Mouse (Mus musculus) heart, embryonic 10.5 days (tissue): ENCODE results near the gene Gm17334. TPM values are rescaled to one million over a fixed set of nuclear protein-coding genes. Genes with fewer than 3 reads are reported as not detected.
"Not testable (repeated sequence)": the region's sequence is repeated elsewhere in the genome, so short reads cannot be mapped to it uniquely, and the experiment has no call there.

Source experiments
- DNase-seq: peaks from one replicate; pipeline ENCODE4 v3.0.0-alpha.2; 2017; ENCODE audit warnings: low spot score
- H3K27ac ChIP-seq: fragments of 300-500 bp; sonication (generic); 2 replicates; pipeline ENCODE4 v1.5.1; 2016; ENCODE audit warnings: mild to moderate bottlenecking
- H3K27me3 ChIP-seq: fragments of 300-500 bp; sonication (generic); 2 replicates; pipeline ENCODE4 v1.6.1; 2016; ENCODE audit warnings: mild to moderate bottlenecking; ENCODE audit not compliant: poor library complexity, insufficient read depth, severe bottlenecking
- H3K36me3 ChIP-seq: fragments of 300-500 bp; sonication (generic); 2 replicates; pipeline ENCODE4 v1.6.1; 2016; ENCODE audit warnings: mild to moderate bottlenecking, moderate library complexity
- H3K4me1 ChIP-seq: fragments of 300-500 bp; sonication (generic); 2 replicates; pipeline ENCODE4 v1.6.1; 2016; ENCODE audit warnings: mild to moderate bottlenecking
- H3K4me3 ChIP-seq: fragments of 300-500 bp; sonication (generic); 2 replicates; pipeline ENCODE4 v1.5.1; 2016; ENCODE audit warnings: mild to moderate bottlenecking, moderate library complexity
- H3K9me3 ChIP-seq: fragments of 300-500 bp; sonication (generic); 2 replicates; pipeline ENCODE4 v1.6.1; 2016; ENCODE audit warnings: mild to moderate bottlenecking, moderate library complexity
- WGBS: fragments of 180-500 bp; shearing (Covaris S2); methylation state at CpG from one replicate; pipeline ENCODE4 v1.1.7; 2016; 5-methylcytosine and 5-hydroxymethylcytosine counted together
- polyA plus RNA-seq: library from polyadenylated mRNA; unstranded; fragments of >200 nt; fragmentation: Nextera tagmentation; extraction: Ambion mirVana; gene quantifications from 2 replicates; pipeline ENCODE4 v1.2.1, GENCODE M21; 2016

Gene Gm17334
- polyA plus RNA-seq, 1 experiment from 2014 or later: not detected

DNA sequence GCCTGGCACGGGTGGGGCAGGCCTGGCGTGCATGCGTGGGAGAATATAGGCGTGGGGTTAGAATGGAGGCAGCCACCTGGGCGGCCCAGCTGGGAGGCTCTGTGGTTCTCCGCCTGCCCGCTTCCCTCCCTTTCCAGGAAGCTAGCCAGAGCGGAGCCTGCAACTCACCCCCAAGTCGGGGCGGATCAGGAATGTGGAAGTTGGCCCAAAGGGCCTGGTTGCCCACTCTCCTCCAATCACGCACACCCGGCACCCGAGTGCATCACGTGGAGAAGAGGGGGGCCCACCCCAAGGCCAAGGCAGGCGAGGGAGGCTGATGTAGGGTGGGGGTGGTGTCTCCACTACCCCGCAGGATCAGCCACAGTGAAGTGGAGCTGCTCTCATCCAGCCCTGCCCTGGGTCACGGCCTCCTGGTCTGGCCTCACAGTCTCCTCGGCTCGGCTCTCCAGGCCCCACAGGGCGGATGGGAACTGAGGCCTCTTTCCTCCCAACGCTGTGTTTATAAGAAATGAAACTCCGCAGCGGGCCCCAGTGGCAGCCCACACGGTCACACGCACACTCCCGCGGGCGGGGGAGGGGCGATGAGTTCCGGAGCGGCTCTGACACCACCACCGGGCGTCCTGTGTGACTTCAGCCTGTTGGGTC is 9.4 kb downstream of the Gm17334 start:
- 3% methylated on average over 33 of the region's 33 CpGs for WGBS

DNA sequence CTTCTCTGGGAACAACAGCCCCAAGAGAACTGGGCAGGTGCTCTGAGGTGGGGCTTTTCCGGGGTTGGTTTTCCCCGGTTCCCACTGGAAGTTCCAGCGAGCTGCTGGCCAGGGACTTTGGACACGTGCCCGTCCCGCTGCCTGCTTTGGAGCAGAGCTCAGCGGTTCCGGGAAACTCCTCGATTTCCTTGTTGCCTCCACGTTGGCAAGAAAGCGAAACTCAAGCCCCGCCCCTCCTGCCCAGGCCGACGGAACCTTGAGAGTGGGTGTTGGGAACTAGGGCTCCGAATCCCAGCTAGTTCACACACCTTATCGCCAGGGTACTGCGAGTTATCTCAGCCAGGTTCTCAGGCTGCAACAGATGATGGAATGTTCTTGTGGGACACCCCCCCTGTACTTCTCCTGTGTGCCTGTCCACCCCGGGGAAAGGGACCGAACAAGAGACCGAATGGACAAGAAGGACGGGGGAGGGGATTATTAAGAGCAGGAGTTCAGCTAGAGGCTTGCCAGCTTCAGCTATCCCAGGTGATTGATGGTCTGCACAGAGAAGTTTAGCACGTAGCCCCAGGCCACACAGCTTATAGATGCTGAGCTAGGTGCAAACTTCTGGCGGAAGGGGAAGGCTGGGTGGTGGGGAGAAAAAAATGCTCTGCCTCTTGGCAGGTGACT is 10.0 kb downstream of the Gm17334 start:
- peak; percentile 86 for DNase-seq
- peak overlapping the region; percentile 57 for H3K4me3 ChIP-seq
- peaks cover 66% of the 10 kb centered on the region for H3K4me1 ChIP-seq
- H3K27me3 ChIP-seq: peaks cover 19% of the 10 kb centered on the region
- WGBS: 5% methylated on average over 23 of the region's 23 CpGs
- no peaks in the 10 kb centered on the region for H3K9me3 ChIP-seq
- peak overlapping the region; percentile 91 for H3K27ac ChIP-seq
- no peaks in the 10 kb centered on the region for H3K36me3 ChIP-seq

More for the DNA sequence above, 9.4 kb downstream of the Gm17334 start:
- DNase-seq: peak; percentile 90
- Histone ChIP-seq H3K9me3 (no peaks in the 10 kb centered on the region), H3K27ac (peak overlapping the region; percentile 91), H3K4me3 (peak overlapping the region; percentile 57), H3K27me3 (peaks cover 21% of the 10 kb centered on the region), H3K4me1 (peaks cover 61% of the 10 kb centered on the region), H3K36me3 (no peaks in the 10 kb centered on the region)

DNA sequence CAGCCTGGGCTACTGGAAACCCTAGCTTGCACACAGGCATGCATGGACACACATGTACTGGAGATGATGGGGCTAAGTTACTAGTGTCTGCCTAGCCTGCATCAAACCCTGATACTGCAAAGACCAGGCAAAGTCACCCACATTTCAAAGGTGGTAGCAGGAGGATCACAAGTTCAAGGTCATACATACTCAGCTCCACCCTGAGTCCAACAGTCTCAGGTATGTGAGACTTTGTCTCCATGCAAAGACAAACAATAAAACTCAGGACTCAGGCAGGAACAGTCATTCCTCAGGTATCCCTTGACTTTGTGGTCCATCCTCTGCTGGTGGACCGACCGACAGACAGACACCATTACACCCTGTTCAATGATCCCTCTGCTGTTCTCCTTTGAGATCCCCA is 10.6 kb downstream of the Gm17334 start:
- H3K27ac ChIP-seq: peak overlapping the region; percentile 91
- H3K4me1 ChIP-seq: peaks cover 66% of the 10 kb centered on the region

DNA sequence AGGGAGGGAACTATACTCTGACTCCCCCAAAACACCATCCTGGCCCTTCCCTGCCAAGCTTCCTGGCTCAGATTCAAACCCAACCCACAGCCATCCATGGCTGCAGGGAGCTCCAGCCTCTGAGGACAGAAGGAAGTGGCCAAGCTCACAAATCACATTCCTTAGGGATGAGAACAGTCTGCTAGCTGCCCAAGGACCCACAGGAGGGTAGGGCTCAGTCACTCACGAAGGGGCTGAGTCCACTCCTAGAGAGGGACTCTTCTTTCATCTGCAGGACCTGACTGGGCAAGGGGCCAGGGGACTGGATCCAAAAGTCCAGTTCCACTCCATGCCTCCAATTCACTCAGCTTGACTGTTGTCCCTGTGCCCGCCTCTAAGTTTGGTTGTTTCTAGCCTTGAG is 11.2 kb downstream of the Gm17334 start:
- Histone ChIP-seq H3K27me3 (peaks cover 18% of the 10 kb centered on the region), H3K27ac (peak overlapping the region; percentile 91; the same call in 1 of the 2 replicates), H3K4me1 (peaks cover 66% of the 10 kb centered on the region), H3K36me3 (no peaks in the 10 kb centered on the region), H3K9me3 (no peaks in the 10 kb centered on the region), H3K4me3 (no peak overlapping the region)
- 31% methylated on average over 2 of the region's 2 CpGs for WGBS
- no peak for DNase-seq

More for the DNA sequence above, 10.6 kb downstream of the Gm17334 start:
- Histone ChIP-seq H3K36me3 (no peaks in the 10 kb centered on the region), H3K27me3 (peaks cover 19% of the 10 kb centered on the region), H3K9me3 (no peaks in the 10 kb centered on the region), H3K4me3 (peak overlapping the region; percentile 57)
- 68% methylated on average over 2 of the region's 2 CpGs for WGBS
- no peak for DNase-seq

DNA sequence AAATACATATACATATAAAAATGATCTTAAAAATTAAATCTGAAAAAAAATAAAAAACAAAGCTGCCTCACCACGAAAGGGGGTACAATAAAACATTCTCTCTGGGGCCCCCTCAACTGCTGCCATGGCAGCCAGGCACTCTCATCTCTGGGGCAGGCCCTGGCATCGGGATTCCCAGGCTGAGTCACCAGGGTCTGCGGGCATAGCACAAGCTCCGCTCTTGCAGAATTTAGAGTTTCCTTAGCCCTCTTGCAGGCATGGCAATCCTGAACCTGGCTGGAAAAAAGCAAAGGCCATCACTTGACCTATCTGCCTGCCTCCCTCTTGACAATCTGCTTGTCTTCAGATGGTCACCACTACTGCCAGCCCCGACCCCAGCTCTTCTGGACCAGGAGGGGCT is 11.7 kb downstream of the Gm17334 start:
- no peaks in the 10 kb centered on the region for H3K36me3 ChIP-seq
- H3K4me3 ChIP-seq: no peak overlapping the region
- H3K27me3 ChIP-seq: peaks cover 16% of the 10 kb centered on the region
- 0 out of 2 replicates have a peak overlapping the region, but pooled peaks have one; percentile 91 for H3K27ac ChIP-seq
- WGBS: 64% methylated on average over 5 of the region's 5 CpGs
- no peaks in the 10 kb centered on the region for H3K9me3 ChIP-seq
- DNase-seq: no peak
- peaks cover 66% of the 10 kb centered on the region for H3K4me1 ChIP-seq

DNA sequence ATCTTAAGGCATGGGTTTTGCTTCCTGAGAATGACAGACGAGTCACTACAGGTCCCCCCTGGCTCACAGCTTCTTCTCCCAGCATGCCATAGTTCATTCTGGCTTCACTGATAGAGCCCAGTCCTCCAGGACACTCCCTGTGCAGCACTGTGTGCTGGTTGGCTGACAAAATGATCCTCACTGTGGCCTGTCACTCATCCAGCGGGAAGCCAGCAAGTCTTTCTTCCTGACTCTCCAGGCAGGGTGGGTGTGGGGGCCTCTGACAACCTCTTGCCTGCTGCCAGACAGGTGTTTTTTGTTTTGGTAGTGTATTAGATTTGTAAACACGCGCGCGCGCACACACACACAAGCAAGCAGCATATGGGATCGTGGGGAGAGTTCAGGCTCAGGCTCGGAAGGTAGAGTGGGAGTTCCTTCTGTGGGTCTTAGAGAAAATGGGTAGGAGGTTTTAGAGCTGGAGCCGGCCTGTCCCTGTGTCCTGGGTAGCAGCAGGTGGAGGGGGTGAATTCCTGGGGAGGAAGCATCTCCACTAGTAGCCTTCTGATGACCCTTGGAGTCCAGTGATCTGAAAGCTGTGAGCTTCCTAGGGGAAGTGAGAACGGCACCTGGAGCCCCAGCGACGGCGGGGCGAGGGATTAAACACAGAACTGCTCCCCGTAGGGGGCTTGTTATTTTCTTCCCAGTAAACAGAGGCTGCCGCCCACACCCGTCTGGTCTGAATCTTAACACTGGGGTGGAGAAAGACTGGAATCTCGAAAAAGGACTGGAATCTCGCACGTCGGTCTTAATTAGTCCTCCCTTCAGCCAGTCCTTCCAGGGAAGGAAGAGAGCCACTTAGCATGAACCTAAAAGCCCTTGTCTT is 13.2 kb downstream of the Gm17334 start:
- H3K9me3 ChIP-seq: no peaks in the 10 kb centered on the region
- H3K27ac ChIP-seq: peak overlapping the region; percentile 43
- whole genome bisulfite sequencing: 2% methylated on average over 22 of the region's 22 CpGs
- peaks cover 61% of the 10 kb centered on the region for H3K4me1 ChIP-seq
- H3K27me3 ChIP-seq: peaks cover 12% of the 10 kb centered on the region
- peak overlapping the region; percentile 49 for H3K4me3 ChIP-seq
- no peaks in the 10 kb centered on the region for H3K36me3 ChIP-seq
- peak; percentile 81 for DNase-seq

DNA sequence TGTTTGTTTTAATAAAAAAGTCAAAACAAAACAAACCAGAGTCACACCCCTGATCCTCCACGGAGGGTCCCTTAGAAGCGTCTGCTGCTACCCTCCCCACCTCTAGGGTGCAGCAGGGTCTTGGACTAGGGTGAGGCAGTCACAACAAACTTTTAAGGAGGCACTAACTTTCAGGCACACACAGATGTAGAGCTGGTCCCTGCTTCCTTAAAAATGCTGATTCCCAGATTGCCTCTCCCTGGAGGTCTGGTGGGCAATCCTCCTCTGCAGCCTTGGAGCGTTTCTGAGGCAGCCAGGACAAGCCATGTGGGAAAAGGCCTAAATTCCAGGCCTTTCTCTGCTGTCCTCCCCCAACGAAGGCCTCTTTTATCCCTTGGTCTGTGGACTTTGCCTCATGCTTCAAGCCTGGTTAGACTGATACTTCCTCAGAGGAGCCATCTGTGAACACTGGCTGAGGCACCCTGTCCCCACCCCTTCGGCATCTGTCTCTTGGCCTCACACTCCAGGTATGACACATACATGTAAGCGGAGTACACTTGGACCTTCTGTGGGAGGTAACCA is 14.1 kb downstream of the Gm17334 start:
- WGBS: 38% methylated on average over 6 of the region's 6 CpGs
- H3K9me3 ChIP-seq: no peaks in the 10 kb centered on the region
- peaks cover 12% of the 10 kb centered on the region for H3K27me3 ChIP-seq
- peak overlapping the region; percentile 43 for H3K27ac ChIP-seq
- no peak for DNase-seq
- peaks cover 52% of the 10 kb centered on the region for H3K4me1 ChIP-seq
- no peak overlapping the region for H3K4me3 ChIP-seq
- no peaks in the 10 kb centered on the region for H3K36me3 ChIP-seq

DNA sequence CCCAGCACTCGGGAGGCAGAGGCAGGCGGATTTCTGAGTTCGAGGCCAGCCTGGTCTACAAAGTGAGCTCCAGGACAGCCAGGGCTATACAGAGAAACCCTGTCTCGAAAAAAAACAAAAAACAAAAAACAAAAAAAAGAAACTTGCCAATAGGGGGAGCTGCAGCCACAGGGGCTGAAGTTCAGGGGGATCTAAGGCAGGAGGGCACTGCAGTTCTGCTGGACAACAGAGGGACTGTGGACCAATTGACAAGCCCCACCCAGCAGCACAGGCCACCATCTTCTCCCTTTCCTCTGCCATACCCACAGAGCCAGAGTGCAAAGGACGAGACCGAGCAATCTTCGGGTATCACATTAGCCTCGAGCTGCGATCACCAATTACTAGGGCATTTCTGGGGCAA is 15.0 kb downstream of the Gm17334 start:
- Histone ChIP-seq H3K27me3 (peaks cover 12% of the 10 kb centered on the region), H3K27ac (0 out of 2 replicates have a peak overlapping the region, but pooled peaks have one; percentile 43), H3K4me1 (peaks cover 44% of the 10 kb centered on the region)
- WGBS: 76% methylated on average over 9 of the region's 9 CpGs
- not testable (repeated sequence) for DNase-seq, H3K9me3 ChIP-seq, H3K36me3 ChIP-seq, H3K4me3 ChIP-seq

DNA sequence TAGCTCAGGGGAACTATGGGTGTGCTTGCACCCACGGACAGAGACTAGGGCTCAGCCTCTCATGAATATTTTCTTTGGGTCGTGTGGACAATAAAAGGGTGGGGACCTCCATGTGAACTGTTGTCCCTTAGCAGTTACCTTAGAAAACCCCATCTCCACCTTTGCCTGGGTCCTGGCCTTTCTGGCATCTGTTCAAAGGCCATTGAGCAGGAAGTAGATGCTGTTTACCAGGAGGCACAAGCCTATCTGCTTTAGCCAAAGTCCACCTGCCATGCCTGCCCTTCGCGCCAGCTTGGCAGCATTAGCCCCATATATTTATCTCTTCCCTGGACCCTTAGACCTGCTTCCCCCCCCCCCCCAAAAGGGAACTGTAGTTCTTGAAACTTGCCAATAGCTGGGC is 15.4 kb downstream of the Gm17334 start:
- Histone ChIP-seq H3K4me1 (peaks cover 40% of the 10 kb centered on the region), H3K9me3 (0 out of 2 replicates have a peak, but pooled peaks cover 3% of the 10 kb centered on the region), H3K27me3 (peaks cover 12% of the 10 kb centered on the region), H3K36me3 (no peaks in the 10 kb centered on the region), H3K4me3 (no peak overlapping the region), H3K27ac (no peak overlapping the region)
- no peak for DNase-seq
- 78% methylated on average over 4 of the region's 4 CpGs for WGBS

DNA sequence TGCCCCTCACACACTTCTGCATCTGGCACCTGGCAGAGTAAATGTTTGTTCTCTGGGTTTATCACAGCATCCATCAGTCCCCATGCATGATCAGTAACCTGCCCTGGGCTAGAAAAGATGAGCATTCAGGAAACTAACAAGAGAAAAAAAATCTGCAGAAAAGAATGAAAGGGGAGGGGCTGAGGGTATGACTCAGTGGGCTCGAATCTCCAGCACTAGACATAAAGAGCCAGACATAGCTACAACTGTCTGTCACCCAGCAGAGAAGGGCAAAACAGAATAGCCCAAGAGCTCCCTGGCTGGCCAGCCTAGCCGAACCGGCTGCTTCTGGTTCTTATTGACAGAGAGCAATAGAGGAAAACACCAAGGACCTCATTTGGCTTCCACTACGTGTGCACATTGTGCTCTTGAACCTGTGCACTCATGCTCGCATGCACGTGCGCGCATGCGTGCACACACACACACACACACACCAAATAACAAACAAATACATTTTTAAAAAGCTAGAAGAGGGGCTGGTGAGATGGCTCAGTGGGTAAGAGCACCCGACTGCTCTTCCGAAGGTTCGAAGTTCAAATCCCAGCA is 17.9 kb downstream of the Gm17334 start:
- Histone ChIP-seq H3K36me3 (no peaks in the 10 kb centered on the region), H3K9me3 (0 out of 2 replicates have a peak, but pooled peaks cover 3% of the 10 kb centered on the region), H3K4me3 (no peak overlapping the region), H3K27ac (no peak overlapping the region), H3K4me1 (peaks cover 19% of the 10 kb centered on the region), H3K27me3 (peaks cover 3% of the 10 kb centered on the region; the same call in 1 of the 2 replicates)
- no peak for DNase-seq
- 80% methylated on average over 12 of the region's 12 CpGs for WGBS

DNA sequence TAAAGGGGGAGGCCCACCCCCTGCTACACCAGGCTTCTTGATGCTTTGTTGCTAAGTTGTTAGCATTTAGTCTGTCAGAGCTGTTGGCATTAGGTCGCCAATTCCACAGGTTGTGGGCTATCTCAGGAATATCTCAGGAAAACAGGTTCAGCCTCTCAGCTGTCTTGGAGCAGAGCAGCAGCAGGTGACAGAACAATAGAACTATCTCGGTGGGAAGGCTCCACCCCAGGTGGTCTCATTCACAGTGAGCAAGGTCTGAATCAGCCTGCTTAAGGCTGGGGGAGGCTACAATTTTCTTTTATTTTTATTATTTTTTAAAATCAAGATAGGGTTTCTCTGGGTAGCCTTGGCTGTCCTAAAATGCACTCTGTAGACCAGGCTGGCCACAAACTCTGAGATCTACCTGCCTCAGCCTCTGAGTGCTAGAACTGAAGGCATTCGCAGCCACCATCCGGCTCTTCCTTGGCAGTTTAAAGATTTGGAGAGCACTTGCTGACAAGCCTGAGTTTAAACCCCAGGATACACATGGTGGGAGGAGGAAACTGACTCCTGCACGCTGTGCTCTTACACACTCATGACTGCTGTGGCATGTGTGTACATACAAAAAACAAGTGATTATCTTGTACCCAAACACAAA is 23.2 kb downstream of the Gm17334 start:
- no peaks in the 10 kb centered on the region for H3K27me3 ChIP-seq
- H3K4me1 ChIP-seq: no peaks in the 10 kb centered on the region
- 43% methylated on average over 5 of the region's 5 CpGs for WGBS
- no peak overlapping the region for H3K27ac ChIP-seq
- H3K36me3 ChIP-seq: no peaks in the 10 kb centered on the region
- 0 out of 2 replicates have a peak, but pooled peaks cover 3% of the 10 kb centered on the region for H3K9me3 ChIP-seq
- H3K4me3 ChIP-seq: no peak overlapping the region
- DNase-seq: no peak

DNA sequence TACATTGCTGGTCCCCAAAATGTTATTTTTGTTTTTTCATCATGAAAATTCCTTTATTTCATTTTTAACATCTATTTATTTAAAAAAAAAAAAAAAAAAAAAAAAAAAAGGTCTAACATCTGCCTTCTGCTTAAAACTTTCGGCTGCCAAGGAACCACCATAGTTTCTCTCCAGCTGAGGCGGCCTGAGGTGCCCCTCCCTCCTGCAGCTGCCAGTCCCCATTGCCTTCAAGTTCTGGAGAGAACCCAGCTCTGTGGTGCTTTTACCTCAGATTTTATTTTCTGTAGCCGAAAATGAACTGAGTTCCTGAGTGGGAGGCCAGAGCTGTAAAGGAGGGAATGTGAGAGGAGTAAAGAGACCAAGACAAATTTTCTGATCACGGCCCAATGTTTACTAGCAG is 23.7 kb downstream of the Gm17334 start:
- 0 out of 2 replicates have a peak, but pooled peaks cover 3% of the 10 kb centered on the region for H3K9me3 ChIP-seq
- 71% methylated on average over 4 of the region's 4 CpGs for WGBS
- peaks cover under 1% of the 10 kb centered on the region; the same call in 1 of the 2 replicates for H3K27me3 ChIP-seq
- H3K27ac ChIP-seq: no peak overlapping the region
- H3K36me3 ChIP-seq: no peaks in the 10 kb centered on the region
- DNase-seq: no peak
- H3K4me3 ChIP-seq: no peak overlapping the region
- H3K4me1 ChIP-seq: no peaks in the 10 kb centered on the region
